Mouse (Mus musculus) stomach, embryonic 15.5 days (tissue): ENCODE results near the gene Chrnb4. TPM values are rescaled to one million over a fixed set of nuclear protein-coding genes. Genes with fewer than 3 reads are reported as not detected.

Experiments
- ATAC-seq: fragments of 200-750 bp; cut with Nextera tagmentation; 2 replicates; pipeline ENCODE4 v1.8.0; 2017; ENCODE audit warnings: low read depth, moderate number of reproducible peaks, moderate TSS enrichment; ENCODE audit not compliant: insufficient read depth, low FRiP score
- H3K27ac ChIP-seq: fragments of 300-500 bp; sonication (generic); 2 replicates; pipeline ENCODE4 v1.5.1; 2015; ENCODE audit warnings: mild to moderate bottlenecking, inconsistent platforms
- H3K27me3 ChIP-seq: fragments of 300-500 bp; sonication (generic); replicated peaks from 2 replicates; pipeline ENCODE4 v1.6.1; 2015; ENCODE audit warnings: inconsistent platforms
- H3K36me3 ChIP-seq: fragments of 300-500 bp; sonication (generic); 2 replicates; pipeline ENCODE4 v1.6.1; 2015; ENCODE audit warnings: inconsistent platforms
- H3K4me1 ChIP-seq: fragments of 300-500 bp; sonication (generic); 2 replicates; pipeline ENCODE4 v1.6.1; 2015; ENCODE audit warnings: inconsistent platforms
- H3K4me2 ChIP-seq: fragments of 300-500 bp; sonication (generic); 2 replicates; pipeline ENCODE4 v1.6.1; 2015; ENCODE audit warnings: mild to moderate bottlenecking, inconsistent platforms
- H3K4me3 ChIP-seq: fragments of 300-500 bp; sonication (generic); replicated peaks from 2 replicates; pipeline ENCODE4 v1.5.1; 2015; ENCODE audit warnings: inconsistent platforms
- H3K9ac ChIP-seq: fragments of 300-500 bp; sonication (generic); 2 replicates; pipeline ENCODE4 v1.6.1; 2015; ENCODE audit warnings: inconsistent platforms
- H3K9me3 ChIP-seq: fragments of 300-500 bp; sonication (generic); 2 replicates; pipeline ENCODE4 v1.6.1; 2016; ENCODE audit warnings: inconsistent platforms
- WGBS: fragments of 180-500 bp; shearing (Covaris S2); methylation state at CpG from one replicate; pipeline ENCODE4 v1.1.7; 2015; 5-methylcytosine and 5-hydroxymethylcytosine counted together
- polyA plus RNA-seq: library from polyadenylated mRNA; unstranded; fragments of >200 nt; fragmentation: Nextera tagmentation; extraction: Ambion mirVana; gene quantifications from 2 replicates; pipeline ENCODE4 v1.2.1, GENCODE M21; 2015

Chrnb4 gene
- polyA plus RNA-seq, 1 experiment from 2014 or later = 3.4 TPM

- no peak for ATAC-seq
- H3K9ac ChIP-seq = no peak overlapping the region
- no peak overlapping the region for H3K27ac ChIP-seq
- no peaks in the 10 kb centered on the region for H3K9me3 ChIP-seq
- WGBS = 69% methylated on average over 3 of the region's 3 CpGs
- H3K4me3 ChIP-seq = no peak overlapping the region
- H3K4me1 ChIP-seq = no peaks in the 10 kb centered on the region
- H3K27me3 ChIP-seq = no peaks in the 10 kb centered on the region
- H3K36me3 ChIP-seq = no peaks in the 10 kb centered on the region
- H3K4me2 ChIP-seq = no peak overlapping the region
These were observed 31.7 kb downstream of the Chrnb4 start for GRCm38 (mm10) chr9:55016926-55017325.

DNA sequence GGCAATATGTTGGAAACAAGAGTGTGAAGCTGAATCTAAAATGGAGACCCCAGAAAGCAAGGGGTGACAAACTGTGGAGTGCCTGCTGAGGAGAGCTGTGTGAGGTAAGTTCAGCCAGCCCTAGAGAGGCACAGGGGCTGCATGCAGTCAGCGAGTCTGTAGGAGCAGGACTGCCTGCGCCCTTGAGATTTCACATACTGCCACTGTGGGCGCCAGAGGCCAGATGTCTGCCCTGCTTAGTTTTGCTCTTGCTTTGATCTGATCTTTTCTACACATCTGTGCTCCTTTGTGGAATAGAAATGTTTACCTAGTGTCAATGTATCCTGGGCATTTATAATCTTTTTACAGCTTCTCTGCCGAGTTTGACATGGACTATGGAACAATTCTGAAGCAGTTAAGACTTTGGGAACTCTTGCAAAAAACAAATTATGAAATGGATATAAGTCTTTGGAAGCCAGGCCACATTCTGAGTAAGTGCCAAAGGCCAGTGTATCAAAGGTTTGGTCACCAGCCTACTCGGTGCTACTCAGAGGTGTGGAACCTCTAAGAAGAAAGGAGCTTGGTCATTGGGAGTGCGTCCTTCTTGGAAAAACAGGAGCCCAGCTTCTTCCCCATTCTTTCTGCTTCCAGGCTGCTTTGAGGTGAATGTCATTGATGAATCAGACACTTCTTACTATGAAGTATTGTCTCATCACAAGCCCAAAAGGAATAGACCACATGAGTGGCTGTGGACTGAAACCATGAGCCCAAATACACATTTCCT, 37.8 kb downstream of the Chrnb4 start:
- H3K4me2 ChIP-seq = no peak overlapping the region
- no peaks in the 10 kb centered on the region for H3K9me3 ChIP-seq
- no peak overlapping the region for H3K9ac ChIP-seq
- 31% methylated on average over 6 of the region's 6 CpGs for WGBS
- ATAC-seq = no peak
- H3K27me3 ChIP-seq = no peaks in the 10 kb centered on the region
- no peak overlapping the region for H3K4me3 ChIP-seq
- no peak overlapping the region for H3K27ac ChIP-seq
- H3K4me1 ChIP-seq = no peaks in the 10 kb centered on the region
- no peaks in the 10 kb centered on the region for H3K36me3 ChIP-seq

- WGBS = 60% methylated on average over 2 of the region's 2 CpGs
- H3K4me3 ChIP-seq = no peak overlapping the region
- H3K27me3 ChIP-seq = no peaks in the 10 kb centered on the region
- ATAC-seq = no peak
- no peaks in the 10 kb centered on the region for H3K9me3 ChIP-seq
- no peaks in the 10 kb centered on the region for H3K36me3 ChIP-seq
- no peak overlapping the region for H3K4me2 ChIP-seq
- no peaks in the 10 kb centered on the region for H3K4me1 ChIP-seq
- H3K9ac ChIP-seq = no peak overlapping the region
- no peak overlapping the region for H3K27ac ChIP-seq
These were observed 38.9 kb downstream of the Chrnb4 start for GRCm38 (mm10) chr9:55009692-55010091.

GRCm38 (mm10) chr9:55003609-55004008, 45.0 kb downstream of the Chrnb4 start:
- H3K27me3 ChIP-seq = no peaks in the 10 kb centered on the region
- no peak overlapping the region for H3K27ac ChIP-seq
- no peak for ATAC-seq
- H3K9ac ChIP-seq = no peak overlapping the region
- H3K4me1 ChIP-seq = no peaks in the 10 kb centered on the region
- 50% methylated on average over 4 of the region's 4 CpGs for WGBS
- no peak overlapping the region for H3K4me3 ChIP-seq
- no peaks in the 10 kb centered on the region for H3K9me3 ChIP-seq
- H3K36me3 ChIP-seq = no peaks in the 10 kb centered on the region
- H3K4me2 ChIP-seq = no peak overlapping the region

GRCm38 (mm10) chr9:54995645-54996044, 52.9 kb downstream of the Chrnb4 start:
- ATAC-seq = no peak
- 66% methylated on average over 3 of the region's 3 CpGs for WGBS
- Histone ChIP-seq H3K9me3 (no peaks in the 10 kb centered on the region), H3K36me3 (no peaks in the 10 kb centered on the region), H3K9ac (no peak overlapping the region), H3K27ac (no peak overlapping the region), H3K4me3 (no peak overlapping the region), H3K4me2 (no peak overlapping the region), H3K27me3 (no peaks in the 10 kb centered on the region), H3K4me1 (no peaks in the 10 kb centered on the region)

- Histone ChIP-seq H3K4me1 (no peaks in the 10 kb centered on the region), H3K4me2 (no peak overlapping the region), H3K9me3 (no peaks in the 10 kb centered on the region), H3K4me3 (no peak overlapping the region), H3K9ac (no peak overlapping the region), H3K27me3 (no peaks in the 10 kb centered on the region), H3K36me3 (no peaks in the 10 kb centered on the region), H3K27ac (no peak overlapping the region)
- ATAC-seq = no peak
- WGBS = 63% methylated on average over 3 of the region's 3 CpGs
These were observed 54.2 kb downstream of the Chrnb4 start for GRCm38 (mm10) chr9:54994381-54994780.

DNA sequence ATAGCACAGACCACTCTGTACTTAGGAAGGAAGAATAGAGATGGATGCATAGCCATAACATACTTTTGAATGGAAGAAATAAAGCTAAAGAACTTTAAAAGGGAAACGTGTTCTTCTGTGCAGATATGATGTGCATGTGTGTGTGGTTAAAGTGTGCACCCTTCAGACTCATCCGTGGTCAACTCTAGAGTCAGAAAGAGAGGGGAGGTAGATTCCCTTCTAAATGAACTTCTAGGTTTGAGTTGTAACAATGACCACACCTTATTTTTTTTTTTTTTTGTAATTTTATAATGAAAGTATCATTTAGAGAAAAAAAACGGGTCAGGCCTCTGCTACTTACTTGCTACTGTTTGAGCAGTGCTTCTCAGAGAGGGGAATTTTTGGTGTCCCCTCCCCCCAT, 58.2 kb downstream of the Chrnb4 start:
- WGBS = 73% methylated on average over 3 of the region's 3 CpGs

DNA sequence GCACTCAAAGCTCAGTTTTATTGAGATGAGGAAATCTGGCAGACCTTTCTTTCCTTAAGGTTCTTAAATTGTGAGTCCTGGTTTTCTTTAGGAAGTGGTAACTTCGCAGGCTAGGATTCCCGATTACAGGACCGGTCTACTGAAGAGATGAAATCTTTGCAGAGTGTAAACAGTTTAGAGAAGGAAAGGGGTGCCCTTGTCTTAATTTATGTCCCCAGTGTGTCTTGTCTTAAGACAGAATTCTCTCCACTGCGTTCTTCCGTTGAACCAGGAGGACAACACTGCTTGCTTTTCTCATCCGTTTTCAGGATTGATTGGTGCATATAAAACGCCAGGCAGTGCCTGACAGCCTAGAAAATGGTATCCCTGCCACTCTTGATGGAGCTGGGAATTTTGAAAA, 66.2 kb downstream of the Chrnb4 start:
- peak overlapping the region; percentile 98; the same call in 1 of the 2 replicates for H3K4me2 ChIP-seq
- H3K27ac ChIP-seq = no peak overlapping the region
- H3K36me3 ChIP-seq = no peaks in the 10 kb centered on the region
- 0 out of 2 replicates have a peak, but pooled peaks cover 2% of the 10 kb centered on the region for H3K4me1 ChIP-seq
- ATAC-seq = no peak
- no peak overlapping the region for H3K9ac ChIP-seq
- H3K27me3 ChIP-seq = peaks cover 33% of the 10 kb centered on the region
- 9% methylated on average over 7 of the region's 7 CpGs for WGBS
- peak overlapping the region; percentile 63 for H3K4me3 ChIP-seq
- no peaks in the 10 kb centered on the region for H3K9me3 ChIP-seq

More for the DNA sequence above, 58.2 kb downstream of the Chrnb4 start:
- no peak overlapping the region for H3K9ac ChIP-seq
- no peaks in the 10 kb centered on the region for H3K4me1 ChIP-seq
- no peak overlapping the region for H3K4me2 ChIP-seq
- H3K36me3 ChIP-seq = no peaks in the 10 kb centered on the region
- no peak for ATAC-seq
- no peak overlapping the region for H3K4me3 ChIP-seq
- H3K27ac ChIP-seq = no peak overlapping the region
- no peaks in the 10 kb centered on the region for H3K9me3 ChIP-seq
- H3K27me3 ChIP-seq = no peaks in the 10 kb centered on the region

- Histone ChIP-seq H3K9ac (0 out of 2 replicates have a peak overlapping the region, but pooled peaks have one; percentile 11), H3K9me3 (no peaks in the 10 kb centered on the region), H3K4me2 (peak overlapping the region; percentile 98), H3K4me1 (0 out of 2 replicates have a peak, but pooled peaks cover 2% of the 10 kb centered on the region), H3K27ac (no peak overlapping the region), H3K27me3 (peaks cover 33% of the 10 kb centered on the region), H3K36me3 (no peaks in the 10 kb centered on the region), H3K4me3 (peak overlapping the region; percentile 63)
- ATAC-seq = peak; percentile 79
- WGBS = under 1% methylated on average over 85 of the region's 85 CpGs
These were observed 67.0 kb downstream of the Chrnb4 start for GRCm38 (mm10) chr9:54981291-54982191.

DNA sequence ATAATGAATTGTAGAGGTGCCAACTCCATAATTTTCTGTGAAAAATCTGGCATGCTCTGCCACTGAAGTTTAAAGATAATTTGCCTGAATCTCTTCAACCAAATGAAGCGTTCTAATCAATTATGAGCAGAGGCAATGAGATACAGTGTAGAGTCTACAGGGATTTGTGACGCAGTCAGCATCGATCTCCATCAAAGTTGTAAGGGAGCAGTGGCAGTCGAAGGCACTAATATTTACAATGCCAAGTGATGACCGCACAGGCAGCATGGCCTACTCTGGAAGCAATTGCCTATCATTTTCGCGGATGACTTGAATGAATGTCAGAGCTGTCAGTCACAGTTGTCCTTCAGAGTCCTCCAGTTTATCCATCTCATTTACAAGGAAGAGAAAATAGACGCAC, 67.9 kb downstream of the Chrnb4 start, which contains the start of gene Chrna5:
Gene Chrna5 (plus strand): TSS at position 207 of the 400 bp plus-strand sequence.
- H3K27me3 ChIP-seq = peaks cover 33% of the 10 kb centered on the region
- no peak for ATAC-seq

More for the DNA sequence above, 67.9 kb downstream of the Chrnb4 start, which contains the start of gene Chrna5:
- H3K9me3 ChIP-seq = no peaks in the 10 kb centered on the region
- no peak within 1 kb of the TSS for H3K27ac ChIP-seq
- 66% methylated on average over 8 of the region's 8 CpGs for WGBS
- 0 out of 2 replicates have a peak, but pooled peaks cover 2% of the 10 kb centered on the region for H3K4me1 ChIP-seq
- H3K9ac ChIP-seq = 0 out of 2 replicates have a peak within 1 kb of the TSS, but pooled peaks have one; percentile 11
- H3K4me3 ChIP-seq = peak within 1 kb of the TSS; percentile 63
- peak within 1 kb of the TSS; percentile 98 for H3K4me2 ChIP-seq
- H3K36me3 ChIP-seq = no peaks in the 10 kb centered on the region
